Mouse (Mus musculus) thymus, adult 2 months (tissue): Measurements from ENCODE around the gene Snapc3. TPM values are rescaled to one million over a fixed set of nuclear protein-coding genes. Genes with fewer than 3 reads are reported as not detected.
"Not testable (repeated sequence)": the region's sequence is repeated elsewhere in the genome, so short reads cannot be mapped to it uniquely, and the experiment has no call there.

Source experiments
- DNase-seq: peaks from one replicate; pipeline ENCODE4 v3.0.0; 2021
- H3K27ac ChIP-seq: fragments of 200-500 bp; 2 replicates; pipeline ENCODE4 v1.5.1; 2012; ENCODE audit warnings: low read length, control low read depth; ENCODE audit not compliant: control insufficient read depth, insufficient read depth
- H3K27me3 ChIP-seq: fragments of 200-500 bp; 2 replicates; pipeline ENCODE4 v1.6.1; 2012; ENCODE audit warnings: mild to moderate bottlenecking, low read length, moderate library complexity, mixed read lengths; ENCODE audit not compliant: control insufficient read depth, insufficient read depth
- H3K36me3 ChIP-seq: fragments of 200-500 bp; 2 replicates; pipeline ENCODE4 v1.6.1; 2012; ENCODE audit warnings: mild to moderate bottlenecking, low read length, moderate library complexity; ENCODE audit not compliant: control insufficient read depth, insufficient read depth
- H3K4me1 ChIP-seq: fragments of 200-500 bp; replicated peaks from 2 replicates; pipeline ENCODE4 v1.6.1; 2012; ENCODE audit warnings: low read length; ENCODE audit not compliant: control insufficient read depth, insufficient read depth
- H3K4me3 ChIP-seq: fragments of 200-500 bp; 2 replicates; pipeline ENCODE4 v1.5.1; 2012; ENCODE audit warnings: mild to moderate bottlenecking, low read length, control low read depth, moderate library complexity; ENCODE audit not compliant: control insufficient read depth, insufficient read depth
- CTCF ChIP-seq: fragments of 200-500 bp; IDR thresholded peaks from 2 replicates; pipeline ENCODE4 v1.5.1; 2012; ENCODE audit warnings: mild to moderate bottlenecking, control low read depth, low read length, moderate library complexity, borderline replicate concordance; ENCODE audit not compliant: control insufficient read depth, poor library complexity, insufficient read depth; ENCODE audit errors: extremely low read depth
- POLR2A ChIP-seq: fragments of 200-500 bp; IDR thresholded peaks from 2 replicates; pipeline ENCODE4 v1.6.1; 2012; ENCODE audit warnings: mild to moderate bottlenecking, low read length, control low read depth, moderate library complexity; ENCODE audit not compliant: control insufficient read depth, poor library complexity, insufficient read depth; ENCODE audit errors: extremely low read depth
- WGBS: fragments of 180-500 bp; shearing (Covaris S2); methylation state at CpG from one replicate; pipeline ENCODE4 v1.1.7; 2018; 5-methylcytosine and 5-hydroxymethylcytosine counted together
- polyA plus RNA-seq: library from polyadenylated mRNA; depleted of rRNA; stranded (reverse); fragments of >200 nt; gene quantifications from 2 replicates; pipeline ENCODE4 v1.2.3, GENCODE M21; 2012

Gene Snapc3
- polyA plus RNA-seq, 1 experiment, result 44.1 TPM

DNA sequence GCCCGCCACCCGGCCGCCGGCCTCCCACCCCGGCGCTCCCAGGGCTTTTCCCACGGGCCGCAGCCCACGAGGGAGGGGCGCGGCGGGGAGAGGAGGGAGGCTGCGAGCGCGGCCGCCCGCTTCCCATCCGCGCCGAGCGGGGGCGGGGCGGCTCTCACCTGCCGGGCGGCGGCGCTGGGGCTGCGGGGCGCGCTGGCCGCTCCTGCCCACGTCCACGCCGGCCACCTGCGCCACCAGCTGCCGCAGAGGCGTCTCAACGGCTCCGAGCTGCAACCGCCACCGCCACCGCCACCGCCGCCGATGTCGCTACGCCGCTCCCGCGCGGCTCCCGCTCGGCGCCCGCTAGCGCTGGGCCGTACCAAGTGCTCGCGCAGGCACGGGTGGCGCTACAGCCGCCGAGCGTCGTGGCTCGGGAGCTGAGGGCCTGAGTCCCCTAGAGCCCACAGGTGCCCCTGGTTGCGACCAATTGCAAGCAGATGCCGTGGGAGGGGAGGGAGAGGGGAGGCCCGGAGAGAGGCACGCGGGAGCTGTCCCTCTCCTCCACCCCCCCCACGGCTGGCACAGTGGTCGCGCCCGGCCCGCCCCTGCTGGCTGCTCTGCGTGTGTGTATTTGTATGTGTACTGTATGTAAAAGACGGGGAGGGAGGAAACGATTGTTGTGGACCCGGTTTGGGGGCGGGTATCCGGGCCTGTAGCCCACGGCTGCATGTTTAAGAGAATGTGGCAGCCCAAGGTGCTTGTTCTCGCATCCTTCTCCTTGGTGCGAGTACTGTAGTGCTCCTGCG lies 68.8 kb downstream of the Snapc3 start, which contains the start of gene Psip1:
TSS of gene Psip1 (minus strand) at position 343 of the 785 bp plus-strand sequence.
- no peaks in the 10 kb centered on the region for H3K27me3 ChIP-seq
- peak within 1 kb of the TSS; percentile 75 for H3K27ac ChIP-seq
- peaks cover 7% of the 10 kb centered on the region for H3K4me1 ChIP-seq
- peak within 1 kb of the TSS; percentile 71 for H3K4me3 ChIP-seq
- peak; percentile 51; the same call in 1 of the 2 replicates for TF ChIP-seq POLR2A
- TF ChIP-seq CTCF, result peak; percentile 50; the same call in 1 of the 2 replicates
- under 1% methylated on average over 75 of the region's 86 CpGs for WGBS
- DNase-seq, result peak; percentile 92
- H3K36me3 ChIP-seq, result peaks cover 14% of the 10 kb centered on the region

DNA sequence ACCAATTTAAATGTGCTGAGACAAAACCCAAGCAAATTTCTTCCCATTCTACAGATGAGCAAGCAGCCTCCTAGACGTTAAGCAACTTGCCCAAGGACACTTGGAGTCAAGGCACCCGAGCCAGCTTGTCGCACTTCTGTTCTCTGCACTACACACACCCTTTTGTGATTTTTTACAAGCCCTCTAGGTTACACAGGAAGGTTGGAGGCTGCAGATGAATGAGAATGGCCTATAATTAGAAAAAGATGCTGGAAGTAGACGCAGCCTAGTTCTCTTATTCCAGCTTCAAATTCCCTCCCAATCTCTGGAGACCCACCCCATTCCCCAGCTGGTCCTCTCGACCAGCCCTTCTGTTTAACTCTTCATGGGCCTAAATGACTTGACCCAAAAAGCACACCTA lies 71.6 kb downstream of the Snapc3 start:
- no peak overlapping the region for H3K27ac ChIP-seq
- DNase-seq, result no peak
- TF ChIP-seq POLR2A (no peak), CTCF (no peak)
- no peaks in the 10 kb centered on the region for H3K36me3 ChIP-seq
- no peak overlapping the region for H3K4me3 ChIP-seq
- no peaks in the 10 kb centered on the region for H3K27me3 ChIP-seq
- H3K4me1 ChIP-seq, result peaks cover 7% of the 10 kb centered on the region
- WGBS, result 84% methylated on average over 5 of the region's 5 CpGs

DNA sequence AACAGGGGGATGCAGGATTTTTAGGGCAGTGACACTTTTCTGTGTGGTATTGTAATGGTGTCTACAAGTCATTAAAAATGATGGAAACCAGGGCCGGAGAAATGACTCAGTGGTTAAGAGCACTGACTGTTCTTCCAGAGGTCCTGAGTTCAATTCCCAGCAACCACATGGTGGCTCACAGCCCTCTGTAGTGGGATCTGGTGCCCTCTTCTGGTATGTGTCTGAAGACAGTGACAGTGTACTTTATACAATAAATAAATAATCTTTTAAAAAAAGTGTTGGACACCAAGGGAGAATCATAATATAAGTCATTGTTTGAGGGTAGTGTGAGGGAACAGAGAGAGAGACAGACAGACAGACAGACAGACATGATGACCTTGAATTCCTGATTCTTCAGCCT lies 75.6 kb downstream of the Snapc3 start:
- H3K4me1 ChIP-seq, result 0 out of 2 replicates have a peak, but pooled peaks cover 7% of the 10 kb centered on the region
- TF ChIP-seq CTCF (no peak), POLR2A (no peak)
- H3K27me3 ChIP-seq, result no peaks in the 10 kb centered on the region
- H3K27ac ChIP-seq, result no peak overlapping the region
- H3K4me3 ChIP-seq, result no peak overlapping the region
- no peaks in the 10 kb centered on the region for H3K36me3 ChIP-seq
- WGBS, result 95% methylated on average over 1 of the region's 1 CpGs
- peak; percentile 19 for DNase-seq

DNA sequence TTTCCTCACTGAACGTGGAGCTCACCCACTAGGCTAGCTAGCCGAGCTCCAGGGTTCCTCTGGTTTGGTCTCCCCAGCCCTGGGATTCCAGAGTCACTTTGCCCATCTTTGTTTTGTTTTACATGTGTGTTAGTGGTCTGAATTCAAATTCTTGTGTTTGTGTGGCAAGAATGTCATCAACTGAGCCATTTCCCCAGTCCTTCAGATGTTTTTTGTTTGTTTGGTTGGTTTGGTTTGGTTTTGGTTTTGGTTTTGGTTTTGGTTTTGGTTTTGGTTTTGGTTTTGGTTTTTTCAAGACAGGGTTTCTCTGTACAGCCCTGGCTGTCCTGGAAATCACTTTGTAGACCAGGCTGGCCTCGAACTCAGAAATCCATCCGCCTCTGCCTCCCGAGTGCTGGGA lies 79.5 kb downstream of the Snapc3 start:
- not testable (repeated sequence) for H3K27ac ChIP-seq, H3K36me3 ChIP-seq, DNase-seq, H3K27me3 ChIP-seq, H3K4me1 ChIP-seq, H3K4me3 ChIP-seq
- 93% methylated on average over 5 of the region's 5 CpGs for WGBS

DNA sequence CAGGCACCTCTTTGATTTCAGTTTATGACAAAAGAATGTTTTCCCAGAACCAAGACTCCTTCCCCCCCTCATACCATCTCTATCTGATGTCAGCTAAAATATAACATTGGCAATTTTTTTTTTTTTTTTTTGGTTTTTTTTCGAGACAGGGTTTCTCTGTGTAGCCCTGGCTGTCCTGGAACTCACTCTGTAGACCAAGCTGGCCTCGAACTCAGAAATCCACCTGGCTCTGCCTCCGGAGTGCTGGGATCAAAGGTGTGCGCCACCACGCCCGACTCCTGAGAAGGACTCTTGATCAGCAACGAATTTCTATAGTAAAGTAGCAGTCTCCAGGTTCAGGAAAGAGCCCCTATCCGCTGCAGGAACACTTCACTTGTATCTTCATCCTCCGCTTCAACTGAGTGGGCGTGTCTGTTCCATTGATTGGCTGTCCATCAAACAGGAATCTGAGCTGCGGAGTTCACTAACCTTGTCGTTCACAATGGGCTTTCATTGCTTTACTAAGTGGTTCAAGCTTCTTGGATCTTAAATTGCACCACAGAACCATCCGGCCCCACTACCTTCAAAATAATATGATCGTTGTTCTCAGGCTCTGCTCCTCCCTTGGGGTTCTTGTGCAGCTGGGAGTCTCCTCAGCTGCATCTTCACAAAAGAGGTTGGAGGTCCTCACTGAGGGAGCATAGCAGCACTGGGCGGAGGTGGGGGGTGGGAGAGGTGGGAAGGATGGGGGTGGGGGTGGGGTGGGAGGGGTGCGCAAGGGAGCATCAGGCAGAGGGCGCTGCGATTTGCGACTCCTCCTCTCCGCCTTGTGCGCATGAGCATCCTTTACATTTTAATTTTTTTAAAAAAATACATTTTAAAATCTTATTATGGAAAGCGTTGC lies 82.9 kb downstream of the Snapc3 start:
- 0 out of 2 replicates have a peak, but pooled peaks cover 3% of the 10 kb centered on the region for H3K4me1 ChIP-seq
- H3K36me3 ChIP-seq, result no peaks in the 10 kb centered on the region
- no peak overlapping the region for H3K4me3 ChIP-seq
- no peak overlapping the region for H3K27ac ChIP-seq
- no peak for DNase-seq
- WGBS, result 66% methylated on average over 22 of the region's 22 CpGs
- TF ChIP-seq POLR2A (no peak), CTCF (no peak)
- no peaks in the 10 kb centered on the region for H3K27me3 ChIP-seq

DNA sequence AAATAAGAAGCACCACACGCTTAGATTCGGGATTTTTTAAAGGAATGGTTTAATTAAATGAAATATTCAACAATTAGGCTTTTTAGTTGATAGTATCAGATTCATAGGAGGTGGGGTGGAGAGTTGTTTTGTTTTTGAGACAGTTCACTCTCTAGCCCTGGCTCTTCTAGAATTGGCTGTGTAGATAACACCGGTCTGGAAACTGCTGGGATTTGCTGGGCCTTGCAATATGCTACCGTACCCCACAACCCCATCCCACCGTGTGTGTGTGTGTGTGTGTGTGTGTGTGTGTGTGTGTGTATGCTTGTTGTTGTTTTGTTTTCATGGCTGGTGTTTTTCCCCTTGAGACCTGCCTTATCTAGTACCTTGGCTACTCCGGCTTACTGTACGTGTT lies 83.5 kb downstream of the Snapc3 start:
- H3K4me1 ChIP-seq, result 0 out of 2 replicates have a peak, but pooled peaks cover 3% of the 10 kb centered on the region
- no peak for DNase-seq
- no peak overlapping the region for H3K27ac ChIP-seq
- 75% methylated on average over 7 of the region's 7 CpGs for WGBS
- H3K27me3 ChIP-seq, result no peaks in the 10 kb centered on the region
- no peak overlapping the region for H3K4me3 ChIP-seq
- H3K36me3 ChIP-seq, result no peaks in the 10 kb centered on the region
- no peak for TF ChIP-seq CTCF
- TF ChIP-seq POLR2A, result no peak

DNA sequence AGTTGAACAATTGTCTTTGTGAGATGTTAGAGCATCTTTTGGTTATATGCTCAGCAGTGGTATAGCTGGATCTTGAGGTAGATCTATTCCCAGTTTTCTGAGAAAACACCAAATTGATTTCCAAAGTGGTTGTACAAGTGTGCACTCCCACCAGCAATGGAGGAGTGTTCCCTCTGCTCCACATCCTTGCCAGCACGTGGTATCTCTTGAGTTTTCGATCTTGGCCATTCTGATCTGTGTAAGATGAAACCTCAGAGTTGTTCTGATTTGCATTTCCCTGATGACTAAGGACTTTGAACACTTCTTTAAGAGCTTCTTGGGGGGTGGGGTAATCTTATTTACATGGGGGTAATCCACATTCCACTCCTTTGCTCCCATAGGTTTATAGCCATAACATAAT lies 92.1 kb downstream of the Snapc3 start:
- WGBS, result 67% methylated on average over 2 of the region's 2 CpGs
- no peak for DNase-seq

More for the DNA sequence above, 92.1 kb downstream of the Snapc3 start:
- Histone ChIP-seq H3K27me3 (no peaks in the 10 kb centered on the region), H3K36me3 (no peaks in the 10 kb centered on the region), H3K4me1 (no peaks in the 10 kb centered on the region), H3K4me3 (no peak overlapping the region), H3K27ac (no peak overlapping the region)
- TF ChIP-seq POLR2A (no peak), CTCF (no peak)
